In the genomic region with DNA sequence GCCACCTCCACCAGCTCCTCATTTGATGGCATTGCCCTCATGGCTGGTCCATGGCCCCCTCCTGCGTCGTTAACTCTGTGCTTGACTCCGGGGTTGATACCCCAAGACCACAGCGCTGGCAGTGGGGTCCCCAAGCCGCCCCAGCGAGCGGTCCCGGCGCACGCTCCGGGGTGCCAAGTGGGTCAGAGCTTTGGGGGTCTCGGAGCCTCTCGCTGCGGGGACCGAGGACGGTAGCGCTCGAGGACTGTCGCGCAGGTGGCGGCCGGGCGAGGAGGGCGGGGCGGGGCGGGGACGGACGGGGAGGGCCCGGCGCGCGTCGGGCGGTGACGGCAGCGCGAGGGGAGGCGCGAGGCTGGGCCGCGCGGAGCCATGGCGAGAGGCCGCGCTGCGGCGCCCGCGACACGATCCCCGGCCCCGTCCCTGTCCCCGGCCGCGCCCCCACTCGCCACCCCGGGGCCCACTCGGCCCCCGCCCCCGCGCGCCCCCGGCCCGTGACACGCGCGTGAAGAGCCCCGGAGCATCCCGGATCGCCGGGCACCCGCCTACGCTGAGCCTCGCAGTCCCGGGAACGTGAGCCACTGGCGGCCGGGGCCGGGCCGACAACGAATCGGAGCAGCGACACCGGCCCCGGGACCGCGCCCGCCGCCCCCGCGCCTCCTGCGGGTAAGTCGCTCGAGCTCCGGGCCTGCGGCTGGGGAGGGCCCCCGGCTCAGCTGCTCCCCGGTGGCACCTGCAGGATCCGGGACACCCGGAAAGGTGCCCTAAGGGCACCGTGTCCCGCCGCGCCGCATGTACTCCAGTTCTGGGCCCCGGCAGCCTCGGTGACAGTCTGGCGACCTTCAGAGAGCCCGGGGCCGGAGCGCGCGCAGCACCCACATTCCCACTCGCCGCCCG, we compare ENCODE assay signal across 8 mouse cellular contexts. TPM values are rescaled to one million over a fixed set of nuclear protein-coding genes. Genes with fewer than 3 reads are reported as not detected.
DNase-seq lines count a peak whose midpoint lies in the region; ATAC-seq lines count a peak whose summit lies in the region.

TSS of gene Trak1 (plus strand) at position 332 of the 894 bp plus-strand sequence.

- H3K4me1 ChIP-seq in kidney, embryonic 14.5 days (ENCODE audit: control insufficient read depth, insufficient read depth, low read length) = peaks cover 29% of the 10 kb centered on the region
- H3K4me1 ChIP-seq in liver, embryonic 13.5 days (replicated peaks) = peaks cover 45% of the 10 kb centered on the region

- no peaks in the 10 kb centered on the region for H3K9me3 ChIP-seq in kidney, embryonic 14.5 days (ENCODE audit: control insufficient read depth, low read length)
- H3K9me3 ChIP-seq in liver, embryonic 13.5 days (replicated peaks) = no peaks in the 10 kb centered on the region

- peak; percentile 44 for ATAC-seq in activated CD4-positive, CD25-positive, alpha-beta regulatory T cell, adult 4 months
- ATAC-seq in kidney, embryonic 14.5 days (ENCODE audit: low FRiP score, low TSS enrichment) = peak; percentile 84
- peak; percentile 91 for ATAC-seq in liver, embryonic 13.5 days (ENCODE audit: low read depth)

- 0 out of 2 replicates have a peak, but pooled peaks cover 3% of the 10 kb centered on the region for H3K27me3 ChIP-seq in kidney, embryonic 14.5 days (ENCODE audit: control insufficient read depth, insufficient read depth, low read length)
- peaks cover 44% of the 10 kb centered on the region for H3K27me3 ChIP-seq in liver, embryonic 13.5 days

- peak within 1 kb of the TSS; percentile 89 for H3K4me3 ChIP-seq in kidney, embryonic 14.5 days (ENCODE audit: low read length)
- peak within 1 kb of the TSS; percentile 77 for H3K4me3 ChIP-seq in liver, embryonic 13.5 days (replicated peaks)

- under 1% methylated on average over 67 of the region's 116 CpGs for WGBS in kidney, embryonic 14.5 days
- WGBS in liver, embryonic 13.5 days (ENCODE audit: insufficient replicate concordance) = under 1% methylated on average over 83 of the region's 116 CpGs

- peak within 1 kb of the TSS; percentile 90 for H3K9ac ChIP-seq in kidney, embryonic 14.5 days (ENCODE audit: low read depth, low read length)
- H3K9ac ChIP-seq in liver, embryonic 13.5 days = peak within 1 kb of the TSS; percentile 84

- no peaks in the 10 kb centered on the region for H3K36me3 ChIP-seq in kidney, embryonic 14.5 days (ENCODE audit: control insufficient read depth, insufficient read depth, low read length)
- H3K36me3 ChIP-seq in liver, embryonic 13.5 days = no peaks in the 10 kb centered on the region

- 0 out of 2 replicates have a peak within 1 kb of the TSS, but pooled peaks have one; percentile 11 for H3K27ac ChIP-seq in kidney, embryonic 14.5 days (ENCODE audit: low read depth, low read length)
- H3K27ac ChIP-seq in liver, embryonic 13.5 days = peak within 1 kb of the TSS; percentile 21; the same call in 1 of the 2 replicates

- H3K4me2 ChIP-seq in kidney, embryonic 14.5 days (replicated peaks; ENCODE audit: low read depth, low read length) = peak within 1 kb of the TSS; percentile 96
- H3K4me2 ChIP-seq in liver, embryonic 13.5 days = peak within 1 kb of the TSS; percentile 93

- DNase-seq in A20 (ENCODE audit: low read depth, low spot score) = peak; percentile 80
- DNase-seq in embryo, embryonic 9.5 days (ENCODE audit: extremely low spot score) = peak; percentile 71
- no peak for DNase-seq in heart, adult 8-10 months (ENCODE audit: low spot score)
- DNase-seq in liver, embryonic 13.5 days = peak; percentile 46
- DNase-seq in natural killer cell, adult 2 months (ENCODE audit: low spot score in 2 of 2) = peak; percentile 18 to 44
- peak; percentile 80 for DNase-seq in thymus, postnatal 0 days (ENCODE audit: low spot score)

RNA-seq across cellular contexts. Expression of gene Trak1, which starts in this region (rescaled TPM):
- polyA plus RNA-seq in activated CD4-positive, CD25-positive, alpha-beta regulatory T cell, adult 4 months (2017; shearing (Covaris generic)) = 10 to 100 TPM in 1 of 2 experiments, 1 to 10 TPM in 1; 9.4 to 11.2 TPM
- 100 to 1,000 TPM; 294 to 334 (median 302) TPM for total RNA-seq in heart, adult 8-10 months (2022)
- polyA plus RNA-seq in kidney, embryonic 14.5 days (2014; fragmentation: Nextera tagmentation; extraction: Ambion mirVana) = 10.8 and 15.4 TPM in 2 replicates
- 3.6 and 4.8 TPM in 2 replicates for polyA plus RNA-seq in liver, embryonic 13.5 days (2015; fragmentation: Nextera tagmentation; extraction: Ambion mirVana)
- polyA plus RNA-seq in thymus, postnatal 0 days (2015; fragmentation: Nextera tagmentation; extraction: Ambion mirVana) = 17.0 and 22.6 TPM in 2 replicates
